Mouse (Mus musculus) testis, postnatal 10 days (tissue): ENCODE measurements around the gene Lgals7.

Experiments
- DNase-seq: peaks from one replicate; pipeline ENCODE4 v3.0.0; 2021; ENCODE audit warnings: low spot score

Gene Lgals7

DNA sequence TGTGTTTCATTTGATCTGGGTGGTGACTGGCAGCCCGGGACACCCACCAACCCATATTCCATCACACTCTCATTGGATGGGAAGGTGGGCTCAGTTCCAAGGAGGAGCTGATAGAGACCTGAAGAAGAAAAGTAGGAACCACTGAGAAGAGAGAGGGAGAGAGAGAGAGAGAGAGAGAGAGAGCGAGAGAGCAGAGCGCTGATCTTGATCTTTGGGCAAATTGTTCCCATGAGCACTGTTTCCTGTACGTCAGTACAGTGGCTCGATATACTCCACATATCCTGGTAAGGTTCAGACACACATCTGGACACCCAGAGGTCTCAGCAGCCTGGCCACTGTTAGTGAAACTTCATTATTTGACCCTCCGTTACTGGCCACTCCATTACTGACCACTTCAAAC is at the start of gene Lgals7:
TSS of gene Lgals7 (plus strand) at position 314 of the 400 bp plus-strand sequence.
- DNase-seq = no peak

DNA sequence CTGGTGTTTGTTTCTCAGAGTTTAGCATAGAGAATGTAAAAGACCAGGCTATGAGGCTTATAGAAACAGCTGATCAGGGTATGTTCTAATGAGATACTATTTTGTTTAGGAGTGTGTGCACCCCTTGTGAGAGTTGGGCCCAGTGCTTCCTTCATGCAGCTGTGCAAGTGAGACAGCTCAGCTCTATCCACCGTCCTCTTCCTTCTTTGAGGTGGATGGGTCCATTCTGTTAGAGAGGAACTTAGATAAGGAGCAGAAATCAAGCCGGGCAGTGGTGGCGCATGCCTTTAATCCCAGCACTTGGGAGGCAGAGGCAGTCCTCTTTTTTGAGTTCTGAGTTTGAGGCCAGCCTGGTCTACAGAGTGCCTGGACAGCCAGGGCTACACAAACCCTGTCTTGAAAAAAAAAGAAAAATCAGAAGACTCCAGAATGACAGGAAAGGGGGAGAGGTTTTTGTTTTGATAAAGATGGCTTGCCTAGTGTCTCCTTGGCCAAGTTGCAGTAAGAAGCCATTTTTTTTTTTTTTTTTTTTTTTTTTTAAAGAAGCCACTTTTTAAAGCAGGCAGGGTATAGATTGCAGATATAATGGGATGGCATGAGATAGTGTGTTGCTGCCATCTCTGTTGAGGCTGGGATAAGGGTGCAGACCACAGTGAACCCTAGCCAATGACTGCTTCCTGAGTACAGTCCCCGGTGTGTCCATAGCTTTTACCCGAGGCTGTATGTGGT is 49.2 kb upstream of the Lgals7 start:
- DNase-seq = no peak

DNA sequence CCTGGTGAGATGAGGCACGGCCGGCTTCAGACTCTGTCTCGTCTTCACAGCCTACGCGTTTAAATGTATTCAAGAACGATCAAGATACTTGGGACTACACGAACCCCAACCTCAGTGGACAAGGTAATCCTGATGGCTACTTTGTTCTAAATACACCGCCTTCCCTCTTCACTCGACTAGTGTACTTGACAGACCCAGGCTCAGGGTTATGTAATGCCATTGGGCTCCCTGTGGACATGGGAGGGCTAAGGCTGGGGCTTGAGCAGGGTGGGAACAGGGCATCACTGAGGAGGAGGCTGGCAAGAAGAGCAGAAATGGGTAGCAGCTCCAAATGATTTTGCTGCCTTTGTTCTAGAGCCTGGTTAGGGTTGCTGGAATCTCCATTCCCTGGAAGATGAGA is 48.4 kb upstream of the Lgals7 start:
- DNase-seq = no peak

DNA sequence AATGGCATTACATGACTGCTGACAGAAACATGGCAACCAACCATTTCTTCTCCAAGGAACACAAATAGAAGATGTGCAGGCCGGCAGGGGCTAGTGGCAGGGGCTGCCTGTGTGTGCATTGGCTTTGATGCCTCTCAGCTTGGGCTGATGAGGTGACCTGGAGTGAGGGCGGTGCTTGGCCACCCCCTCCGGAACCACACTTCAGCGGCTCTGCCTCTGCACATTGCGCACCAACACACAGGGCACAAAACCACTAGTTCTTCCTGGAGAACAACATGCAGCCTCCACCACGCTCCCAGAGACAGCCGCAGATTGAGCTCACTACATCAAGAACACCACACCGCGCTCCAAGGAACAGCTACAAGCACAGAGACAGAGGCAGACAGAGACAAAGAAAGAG is 47.5 kb upstream of the Lgals7 start:
- DNase-seq = peak; percentile 47

DNA sequence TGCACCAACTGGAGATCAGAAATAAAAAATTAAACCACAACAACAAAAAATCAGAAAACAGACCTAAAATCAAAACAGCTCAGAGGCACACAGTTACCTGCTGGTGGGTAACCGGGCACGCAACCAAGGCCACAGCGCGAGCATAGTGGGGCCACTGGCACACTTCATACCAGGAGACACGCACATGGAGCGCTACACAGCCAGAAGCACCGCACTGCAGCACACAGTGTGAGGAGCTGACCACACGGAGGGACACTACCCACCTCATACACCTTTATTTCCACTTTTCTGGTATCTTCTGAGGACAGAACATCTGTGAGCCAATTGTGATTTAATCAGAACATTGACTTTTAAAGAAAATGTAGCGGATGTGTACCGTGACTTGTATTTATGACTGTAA is 46.7 kb upstream of the Lgals7 start:
- peak; percentile 49 for DNase-seq

DNA sequence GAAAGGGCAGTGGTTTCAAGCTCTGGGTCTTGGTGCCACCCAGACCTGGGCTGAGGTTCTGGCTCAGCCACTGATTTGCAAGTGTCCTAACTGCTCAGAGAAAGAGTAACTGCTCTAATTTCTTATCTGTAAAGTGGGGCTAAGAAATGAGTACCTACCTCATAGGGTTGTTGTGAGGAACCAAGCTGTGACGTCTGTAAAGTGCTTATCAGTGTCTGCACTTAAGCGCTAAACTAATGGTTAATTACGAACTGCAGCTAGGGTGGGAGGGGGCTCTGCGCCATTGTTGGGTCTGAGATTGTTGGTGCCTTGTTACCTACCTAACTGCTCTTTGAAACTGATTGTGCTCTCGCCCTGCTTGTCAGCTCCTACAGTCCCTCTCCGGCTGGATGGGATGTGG is 46.1 kb upstream of the Lgals7 start:
- no peak for DNase-seq

DNA sequence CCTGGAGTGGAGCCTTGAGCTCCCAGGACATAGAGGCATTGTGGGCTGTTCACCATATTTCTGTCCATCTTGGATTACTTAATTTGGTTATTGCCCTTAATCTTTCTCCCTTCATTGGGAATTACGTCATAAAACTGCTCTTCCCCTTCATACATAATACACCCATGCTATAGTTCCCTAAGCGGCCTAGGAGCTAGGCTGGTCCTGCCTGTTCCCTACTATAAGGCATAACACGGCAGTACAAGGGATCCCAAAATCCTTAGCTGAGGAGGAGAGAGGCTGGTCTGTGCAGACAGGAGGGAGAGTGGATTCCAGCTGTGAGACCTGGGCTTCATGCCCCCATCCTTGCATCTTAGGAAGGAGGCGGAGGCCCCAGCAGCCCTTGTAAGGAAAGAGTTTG is 45.7 kb upstream of the Lgals7 start:
- no peak for DNase-seq

DNA sequence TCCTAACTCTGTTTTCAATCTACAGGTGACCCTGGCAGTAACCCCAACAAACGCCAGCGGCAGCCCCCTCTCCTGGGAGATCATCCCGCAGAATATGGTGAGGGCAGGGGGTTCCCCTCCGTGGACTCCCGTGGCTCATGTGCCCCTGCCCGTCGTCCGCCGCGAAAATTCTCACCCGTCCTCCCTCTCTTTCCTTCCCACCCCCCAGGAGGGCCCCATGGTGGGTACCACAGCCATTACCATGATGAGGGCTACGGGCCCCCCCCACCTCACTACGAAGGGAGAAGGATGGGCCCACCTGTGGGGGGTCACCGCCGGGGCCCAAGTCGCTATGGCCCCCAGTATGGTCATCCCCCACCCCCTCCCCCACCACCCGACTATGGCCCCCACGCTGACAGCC is 45.2 kb upstream of the Lgals7 start:
- peak; percentile 60 for DNase-seq

DNA sequence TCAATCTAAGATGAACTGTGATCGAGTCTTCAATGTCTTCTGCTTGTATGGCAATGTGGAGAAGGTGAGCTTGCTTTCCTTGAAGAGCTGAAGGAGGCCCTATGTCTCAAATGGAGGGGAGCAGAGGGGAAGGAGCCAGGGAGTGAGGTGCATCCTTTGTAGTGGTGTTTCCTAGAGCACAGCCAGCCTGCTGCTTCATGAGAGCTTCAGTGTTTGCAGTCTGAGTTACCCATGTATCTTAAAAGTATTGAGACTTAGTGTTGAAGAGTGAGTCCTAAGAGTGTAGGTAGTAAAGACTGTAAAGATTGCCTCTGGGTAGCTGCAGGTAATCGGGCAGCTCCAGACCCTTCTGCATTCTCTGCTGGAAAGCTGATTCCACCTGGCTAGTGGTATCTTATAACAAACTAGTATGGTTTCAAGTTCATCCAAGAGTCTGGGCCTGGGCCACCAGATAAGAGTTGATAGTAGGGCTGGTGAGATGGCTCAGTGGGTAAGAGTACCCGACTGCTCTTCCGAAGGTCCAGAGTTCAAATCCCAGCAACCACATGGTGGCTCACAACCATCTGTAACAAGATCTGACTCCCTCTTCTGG is 44.7 kb upstream of the Lgals7 start:
- DNase-seq = no peak

DNA sequence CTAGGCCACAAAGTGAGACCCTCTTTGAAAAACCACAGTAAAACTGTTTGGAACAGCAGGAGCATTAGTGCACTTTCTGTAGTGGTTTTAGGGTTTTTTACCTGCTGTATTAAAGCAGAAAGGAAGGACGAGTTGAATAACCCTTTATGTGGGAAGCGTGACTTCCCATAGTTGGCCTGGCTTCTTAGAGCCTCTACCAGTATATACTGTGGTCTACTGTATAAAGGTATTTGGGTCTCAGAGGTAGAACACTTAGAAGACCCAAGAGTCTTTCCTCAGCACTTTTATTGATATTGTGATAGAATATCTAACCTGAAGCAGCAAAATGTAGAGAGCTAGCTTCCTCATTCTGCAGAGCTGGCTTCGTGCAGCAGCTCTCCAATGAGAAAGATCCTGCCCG is 44.1 kb upstream of the Lgals7 start:
- DNase-seq = no peak

DNA sequence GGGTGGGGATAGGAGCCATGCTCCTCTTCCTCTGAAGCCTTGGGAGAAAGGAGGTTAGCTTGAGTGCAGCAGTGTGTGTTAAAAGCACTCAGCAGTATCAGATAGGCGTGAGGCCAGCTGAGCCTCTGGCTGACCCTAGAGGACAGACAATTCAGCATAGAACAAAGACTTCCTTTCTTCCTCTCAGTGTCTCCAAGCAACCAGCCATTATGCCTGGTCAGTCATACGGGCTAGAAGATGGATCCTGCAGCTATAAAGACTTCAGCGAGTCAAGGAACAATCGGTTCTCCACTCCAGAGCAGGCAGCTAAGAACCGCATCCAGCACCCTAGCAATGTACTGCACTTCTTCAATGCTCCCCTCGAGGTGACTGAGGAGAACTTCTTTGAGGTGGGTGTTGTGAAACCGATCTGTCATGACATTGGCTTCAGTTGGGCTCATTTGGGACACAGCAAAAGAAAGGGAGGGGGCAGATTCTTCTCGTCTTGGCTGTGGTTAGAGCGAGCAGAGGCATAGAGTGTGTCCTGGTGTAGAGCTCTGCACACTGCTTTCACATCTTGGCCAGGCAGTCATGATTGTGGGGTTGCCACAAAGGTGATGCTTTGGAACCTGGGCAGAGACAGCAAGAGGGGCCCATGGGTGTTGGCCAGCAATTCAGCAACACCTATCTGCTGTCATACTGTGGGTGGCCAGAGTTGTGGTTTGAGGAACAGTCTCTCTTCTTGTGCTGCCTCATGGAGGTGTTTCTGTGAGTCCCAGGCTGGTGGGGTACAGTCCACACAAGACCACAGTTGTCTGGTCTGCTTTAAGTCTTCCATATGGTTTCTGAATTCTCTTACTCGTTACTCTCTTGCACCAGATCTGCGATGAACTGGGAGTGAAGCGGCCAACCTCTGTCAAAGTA is 43.0 kb upstream of the Lgals7 start:
- peak; percentile 86 for DNase-seq

DNA sequence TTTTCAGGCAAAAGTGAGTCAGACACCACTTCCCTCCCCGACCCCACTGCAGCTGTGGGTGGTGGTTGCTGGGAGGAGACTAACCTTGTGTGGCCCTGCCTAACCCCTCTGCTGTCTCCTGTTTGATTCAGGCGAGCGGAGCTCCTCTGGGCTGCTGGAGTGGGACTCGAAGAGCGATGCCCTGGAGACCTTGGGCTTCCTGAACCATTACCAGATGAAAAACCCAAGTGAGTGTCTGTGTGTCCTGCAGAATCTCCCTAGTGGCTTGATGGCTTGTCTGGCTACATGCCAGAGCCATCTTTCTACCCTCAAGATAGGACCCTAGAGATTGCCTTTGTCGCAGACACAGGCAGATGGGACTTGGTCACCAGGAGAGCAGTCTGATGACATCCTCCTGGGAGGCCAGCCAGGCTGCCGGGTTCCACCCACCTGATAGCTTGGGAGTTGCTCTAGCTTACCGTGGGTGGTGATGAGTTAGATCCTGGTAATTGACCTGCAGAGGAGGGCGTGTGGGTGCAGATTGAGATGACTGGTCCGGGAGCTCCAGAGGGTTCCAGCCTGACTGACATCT is 42.3 kb upstream of the Lgals7 start:
- peak; percentile 72 for DNase-seq

DNA sequence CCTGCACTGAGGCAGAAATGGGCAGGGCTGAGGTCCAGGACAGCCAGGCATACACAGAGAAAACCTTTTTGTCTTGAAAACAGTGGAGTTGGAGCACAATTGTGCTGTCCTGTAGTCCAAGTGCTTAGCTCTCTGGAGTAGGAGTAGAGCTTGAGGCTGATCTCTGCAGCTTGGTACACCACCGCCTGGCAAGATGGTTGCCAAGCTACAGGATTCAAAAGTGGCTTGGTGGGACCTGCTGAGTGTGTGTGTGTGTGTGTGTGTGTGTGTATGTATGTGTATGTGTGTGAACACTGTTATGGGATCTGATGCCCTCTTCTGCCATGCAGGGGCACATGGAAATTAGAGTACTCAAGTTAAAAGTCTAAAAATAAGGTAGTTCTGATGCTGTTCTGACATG is 41.1 kb upstream of the Lgals7 start:
- no peak for DNase-seq

DNA sequence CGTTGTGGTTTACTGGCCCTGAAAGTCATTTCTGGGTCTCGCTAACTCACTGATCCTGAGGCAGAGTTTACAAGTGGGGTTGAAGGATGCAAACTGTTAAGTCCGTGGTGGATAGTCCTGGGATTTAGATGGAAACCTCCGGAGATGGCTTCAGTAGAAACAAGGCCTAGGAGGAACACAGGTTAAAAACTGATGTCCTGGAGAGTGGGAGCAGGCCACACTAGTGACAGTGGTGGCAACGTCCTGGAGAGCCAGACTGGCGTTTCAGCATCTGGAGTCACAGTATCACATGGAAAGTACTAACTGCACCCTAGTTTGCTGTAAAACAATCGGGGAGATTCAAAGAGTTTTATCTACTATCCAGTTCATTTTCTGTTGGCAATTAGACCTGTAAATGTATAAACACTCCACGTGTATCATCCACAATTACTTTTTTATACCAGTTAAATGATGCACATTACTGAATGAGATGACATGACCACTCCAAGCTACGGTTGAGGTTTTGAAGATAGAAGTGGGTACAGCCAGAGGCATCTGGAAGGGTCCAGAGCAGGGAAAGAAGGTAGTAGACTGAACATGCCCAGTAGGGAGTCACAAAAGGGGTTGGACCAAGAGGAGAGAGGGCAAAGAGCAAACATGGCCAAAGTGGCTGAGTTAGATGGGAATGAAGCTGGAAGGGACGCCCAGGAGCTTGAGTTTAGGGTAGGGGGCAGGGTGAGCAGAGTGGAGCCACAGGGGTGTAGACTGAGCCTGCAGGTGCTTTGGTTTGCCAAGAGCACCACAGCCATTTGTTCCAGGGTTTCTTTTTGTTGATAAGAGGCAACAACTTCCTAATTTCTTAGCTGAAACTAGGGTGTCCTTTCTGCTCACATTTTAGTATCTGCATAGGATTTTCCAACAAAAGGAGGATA is 40.4 kb upstream of the Lgals7 start:
- no peak for DNase-seq

DNA sequence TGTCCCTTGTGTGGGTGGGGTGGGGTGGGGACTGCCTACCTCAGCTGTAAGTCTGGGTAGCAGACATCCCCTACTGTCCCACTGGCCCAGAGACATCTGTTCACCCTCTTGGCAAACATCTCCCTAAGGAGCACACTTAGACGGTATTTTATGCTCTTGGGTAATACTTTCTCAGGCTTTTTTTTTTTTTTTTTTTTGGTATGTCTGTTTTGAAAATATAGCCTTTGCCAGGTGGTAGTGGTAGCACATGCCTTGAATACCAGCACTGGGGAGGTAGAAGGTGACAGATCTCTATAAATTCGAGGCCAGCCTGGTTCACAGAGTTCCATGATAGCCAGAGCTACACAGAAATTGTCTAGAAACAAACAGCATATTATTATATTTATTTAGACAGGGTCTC is 39.7 kb upstream of the Lgals7 start:
- no peak for DNase-seq

DNA sequence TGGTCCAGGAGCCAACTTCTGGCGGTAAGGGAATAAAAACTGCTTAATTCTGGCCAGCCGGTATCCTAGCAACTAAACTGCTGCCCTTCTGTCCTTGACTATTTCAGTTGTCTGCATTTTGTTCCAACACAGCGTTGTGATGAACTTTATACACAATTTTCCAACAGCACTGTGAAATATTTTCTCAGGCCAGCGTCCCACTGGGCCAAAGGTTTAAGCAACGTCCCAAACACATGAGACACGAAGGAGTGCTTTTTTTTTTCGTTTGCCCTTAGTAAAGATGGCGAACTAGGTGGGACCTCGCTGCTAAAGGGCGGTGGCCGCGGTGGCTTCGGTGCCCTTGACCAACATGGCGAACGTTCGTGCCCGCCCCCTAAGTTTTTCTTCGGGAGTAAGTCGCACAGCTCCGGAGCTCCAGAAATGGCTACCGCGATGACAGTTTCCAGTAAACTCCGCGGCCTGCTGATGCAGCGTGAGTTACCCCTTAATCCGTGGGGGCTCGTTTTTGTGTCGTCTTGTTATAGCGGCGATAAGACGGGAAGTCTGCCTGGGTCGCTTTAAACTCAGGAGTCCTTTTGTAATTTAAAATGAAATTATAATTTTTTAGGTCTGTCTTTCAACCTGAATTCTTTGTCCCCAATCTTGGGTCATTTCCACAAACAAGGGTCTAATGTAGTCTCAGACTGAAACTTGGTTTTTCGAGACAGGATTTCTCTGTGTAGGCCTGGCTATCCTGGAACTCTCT is 38.5 kb upstream of the Lgals7 start, which contains the start of gene Ech1:
TSS of gene Ech1 (plus strand) at position 277 of the 745 bp plus-strand sequence.
- peak; percentile 93 for DNase-seq

DNA sequence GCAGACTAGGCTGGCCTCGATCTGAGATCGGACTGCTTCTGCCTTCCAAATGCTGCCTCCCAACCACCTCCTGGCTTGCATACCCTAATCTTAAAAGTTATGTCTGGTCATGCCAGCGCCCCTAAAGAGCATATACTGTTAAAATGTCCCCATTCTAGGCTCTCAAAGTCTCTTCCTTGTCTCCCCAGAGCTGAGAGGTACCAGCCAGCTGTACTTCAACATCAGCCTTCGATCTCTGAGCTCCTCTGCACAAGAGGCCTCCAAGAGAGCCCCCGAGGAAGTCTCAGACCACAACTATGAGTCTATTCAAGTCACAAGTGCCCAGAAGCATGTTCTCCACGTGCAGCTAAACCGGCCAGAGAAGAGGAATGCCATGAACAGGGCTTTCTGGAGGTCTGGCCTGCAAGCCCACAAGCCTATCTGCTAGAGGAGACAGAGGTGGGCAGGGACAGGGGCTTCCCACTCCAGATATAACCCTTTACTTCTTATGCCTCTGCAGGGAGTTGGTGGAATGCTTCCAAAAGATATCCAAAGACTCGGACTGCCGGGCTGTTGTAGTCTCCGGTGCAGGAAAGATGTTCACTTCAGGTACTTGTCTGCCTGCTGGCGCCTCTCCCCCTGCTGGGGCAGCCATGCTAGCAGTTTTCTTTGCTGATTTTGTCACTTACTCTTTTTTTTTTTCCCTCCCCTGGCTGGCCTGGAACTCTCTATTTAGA is 37.8 kb upstream of the Lgals7 start:
- DNase-seq = peak; percentile 58

DNA sequence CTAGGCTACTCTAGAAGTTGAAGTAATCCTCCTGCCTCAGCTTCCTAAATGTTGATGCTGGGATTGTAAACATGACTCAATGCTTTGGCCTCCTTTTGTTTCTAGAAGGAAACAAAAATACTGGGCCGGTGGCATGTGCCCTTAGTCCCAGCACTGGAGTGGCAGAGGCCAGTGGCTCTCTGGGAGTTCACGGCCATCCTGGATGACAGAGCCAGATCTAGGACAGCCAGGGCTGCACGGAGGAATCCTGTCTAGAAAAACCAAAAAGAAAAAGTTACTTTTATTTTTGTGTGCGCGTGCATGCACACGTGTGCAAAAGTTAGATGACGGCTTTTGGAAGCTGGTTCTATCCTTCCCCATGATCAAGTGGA is 37.3 kb upstream of the Lgals7 start:
- DNase-seq = no peak

DNA sequence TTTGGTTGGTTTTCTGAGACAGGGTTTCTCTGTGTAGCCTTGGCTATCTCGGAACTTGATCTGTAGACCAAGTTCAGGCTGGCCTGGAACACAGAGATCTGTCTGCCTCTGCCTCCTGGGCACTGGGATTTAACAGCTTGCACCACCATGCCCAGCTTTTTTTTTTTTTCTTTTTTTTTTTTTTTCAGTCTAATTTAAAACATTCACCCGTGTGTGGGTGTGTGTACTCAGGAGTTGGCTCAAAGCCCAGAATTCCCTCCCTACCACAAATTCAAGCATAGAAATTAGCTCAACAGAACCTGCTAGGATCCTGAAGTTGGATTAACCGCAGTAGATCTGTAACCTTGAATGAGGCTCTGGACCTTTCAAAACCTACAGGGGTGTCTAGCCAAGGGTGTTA is 36.3 kb upstream of the Lgals7 start:
- peak; percentile 68 for DNase-seq

DNA sequence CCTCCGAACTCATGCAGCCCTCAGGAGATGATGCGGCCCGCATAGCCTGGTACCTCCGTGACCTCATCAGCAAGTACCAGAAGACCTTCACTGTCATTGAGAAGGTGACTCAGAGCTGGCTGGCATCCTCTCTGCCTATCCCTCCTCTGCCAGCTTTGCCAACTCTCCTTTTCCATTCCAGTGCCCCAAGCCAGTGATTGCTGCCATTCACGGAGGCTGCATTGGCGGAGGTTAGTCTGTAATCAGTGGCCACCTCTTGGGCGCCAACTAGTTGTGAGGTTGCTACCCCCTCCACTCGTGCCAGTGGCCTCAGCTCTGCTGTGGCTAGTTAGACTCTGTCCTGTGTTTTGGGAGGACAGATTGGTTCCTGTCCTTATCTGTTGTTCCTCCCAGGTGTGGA is 33.8 kb upstream of the Lgals7 start:
- DNase-seq = no peak
